Mouse (Mus musculus): ENCODE measurements around the gene Zbtb20. TPM values are rescaled to one million over a fixed set of nuclear protein-coding genes. Genes with fewer than 3 reads are reported as not detected.

The Zbtb20 gene
- polyA plus RNA-seq, 1 experiment: 14.7 TPM

DNA sequence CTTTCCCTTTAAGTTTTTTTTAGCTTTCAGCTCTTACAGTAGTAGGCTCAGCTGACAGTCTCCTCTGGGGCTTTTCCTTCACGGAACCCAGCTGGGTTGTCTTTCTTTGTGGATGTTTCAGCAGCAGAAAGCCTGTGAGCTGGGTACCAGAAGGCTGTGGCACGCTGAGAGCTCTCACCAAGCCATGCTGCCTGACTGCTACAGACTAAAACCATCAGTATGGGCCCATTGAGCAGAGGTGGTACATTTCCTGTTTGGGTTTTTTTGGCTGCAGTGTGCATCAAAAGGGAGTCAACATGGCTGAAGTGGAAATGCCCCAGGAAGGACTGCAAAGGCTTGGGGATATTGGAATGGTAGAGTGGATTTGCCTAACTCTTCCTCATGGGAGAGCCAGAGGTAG, 724.0 kb downstream of the Zbtb20 start:
- no peak overlapping the region for H3K27ac ChIP-seq (ENCODE audit: insufficient read depth, low read depth, low read length)
- peaks cover 2% of the 10 kb centered on the region; the same call in 1 of the 2 replicates for H3K4me1 ChIP-seq (ENCODE audit: control insufficient read depth, insufficient read depth, low read length)
- H3K4me3 ChIP-seq (ENCODE audit: insufficient read depth, low read length): no peak overlapping the region
- TF ChIP-seq POLR2A (IDR thresholded peaks at IDR 0.05; ENCODE audit: borderline replicate concordance, low read depth, low read length) (no peak), CTCF (IDR thresholded peaks at IDR 0.05; ENCODE audit: low read depth, low read length) (no peak)

- Histone ChIP-seq H3K4me3 (ENCODE audit: insufficient read depth, low read length) (no peak overlapping the region), H3K27ac (ENCODE audit: insufficient read depth, low read depth, low read length) (no peak overlapping the region), H3K4me1 (ENCODE audit: control insufficient read depth, insufficient read depth, low read length) (peaks cover 2% of the 10 kb centered on the region; the same call in 1 of the 2 replicates)
- TF ChIP-seq POLR2A (IDR thresholded peaks at IDR 0.05; ENCODE audit: borderline replicate concordance, low read depth, low read length) (no peak), CTCF (IDR thresholded peaks at IDR 0.05; ENCODE audit: low read depth, low read length) (no peak)
Measured at GRCm38 (mm10) chr16:43602573-43602972, 726.9 kb downstream of the Zbtb20 start.

DNA sequence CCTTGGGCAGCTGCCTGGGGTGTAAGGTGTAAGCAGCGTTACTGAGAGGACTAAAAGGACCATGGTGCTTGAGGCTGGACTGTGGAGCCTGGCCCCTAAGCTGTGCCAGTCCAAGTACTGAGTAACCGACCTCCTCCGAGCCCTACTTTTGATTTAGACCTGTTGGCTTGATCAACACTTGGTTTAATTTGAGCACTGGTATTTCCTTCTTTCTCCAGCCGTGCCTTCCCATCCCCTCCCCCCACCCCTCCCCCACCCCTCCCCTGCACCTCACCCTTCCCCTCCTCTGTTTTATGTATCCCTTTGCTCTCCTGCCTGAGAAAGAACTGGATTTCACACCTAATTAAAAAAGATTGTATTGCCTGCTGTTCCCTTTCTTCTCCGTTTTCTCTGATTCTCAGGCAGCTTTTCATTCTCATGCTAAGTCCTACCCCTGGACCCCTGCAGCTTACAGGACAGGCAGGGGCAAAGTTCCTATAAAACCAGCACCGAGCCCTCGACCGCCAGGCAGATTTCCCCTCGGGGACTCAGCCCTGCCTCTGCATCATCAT, 728.0 kb downstream of the Zbtb20 start:
- TF ChIP-seq CTCF (IDR thresholded peaks at IDR 0.05; ENCODE audit: low read depth, low read length): no peak
- TF ChIP-seq POLR2A (IDR thresholded peaks at IDR 0.05; ENCODE audit: borderline replicate concordance, low read depth, low read length): no peak

DNA sequence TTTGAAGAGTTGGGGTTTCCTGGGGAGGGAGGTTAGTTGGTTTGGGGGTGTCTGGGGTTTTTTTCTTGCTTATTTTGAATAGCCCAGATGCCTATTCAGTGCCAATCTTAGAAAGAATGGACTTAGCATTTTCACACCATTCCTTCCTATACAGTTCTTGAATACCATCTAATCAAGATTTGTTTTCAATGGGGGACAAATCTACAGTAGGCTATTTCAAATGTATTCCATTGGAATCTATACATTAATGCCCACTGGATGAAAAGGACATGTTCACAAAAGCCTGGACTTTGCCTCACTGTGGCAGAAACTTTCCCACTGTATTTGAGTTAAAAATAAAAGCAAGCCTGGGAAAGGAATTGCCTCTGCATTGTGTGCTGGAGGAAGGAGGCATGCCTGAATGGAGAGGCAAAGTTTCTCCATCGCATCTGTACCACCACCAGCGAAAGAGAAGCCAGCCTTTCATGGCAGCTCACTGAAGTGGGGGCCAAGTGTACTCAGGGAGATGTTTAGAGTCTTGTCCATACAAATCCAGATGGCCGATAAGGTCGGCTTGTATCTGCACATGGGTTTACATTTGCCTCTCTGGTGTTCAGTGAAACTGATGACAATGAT, 728.8 kb downstream of the Zbtb20 start:
- TF ChIP-seq POLR2A (IDR thresholded peaks at IDR 0.05; ENCODE audit: borderline replicate concordance, low read depth, low read length): no peak
- no peak for TF ChIP-seq CTCF (IDR thresholded peaks at IDR 0.05; ENCODE audit: low read depth, low read length)

More for the DNA sequence above, 728.0 kb downstream of the Zbtb20 start:
- Histone ChIP-seq H3K4me3 (ENCODE audit: insufficient read depth, low read length) (no peak overlapping the region), H3K27ac (ENCODE audit: insufficient read depth, low read depth, low read length) (no peak overlapping the region), H3K4me1 (ENCODE audit: control insufficient read depth, insufficient read depth, low read length) (peaks cover 2% of the 10 kb centered on the region; the same call in 1 of the 2 replicates)

DNA sequence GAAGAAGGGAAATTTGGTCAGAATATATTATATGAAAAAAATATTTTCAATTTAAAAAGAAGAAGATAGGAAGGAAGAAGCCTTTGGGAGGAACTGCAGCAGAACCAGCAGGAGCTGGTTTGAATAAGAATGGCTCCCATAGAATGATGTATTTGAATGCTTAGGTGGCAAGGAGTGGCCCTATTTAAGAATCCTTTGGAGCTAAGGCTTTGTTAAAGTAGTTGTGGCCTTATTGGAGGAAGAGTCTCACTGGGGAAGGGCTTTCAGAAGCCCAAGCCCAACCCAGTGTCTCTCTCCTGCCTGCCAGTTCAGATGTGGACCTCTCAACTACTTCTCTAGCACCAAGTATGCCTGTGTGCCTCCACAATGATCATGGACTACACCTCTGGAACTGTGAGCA, 731.4 kb downstream of the Zbtb20 start:
- Histone ChIP-seq H3K4me1 (ENCODE audit: control insufficient read depth, insufficient read depth, low read length) (no peaks in the 10 kb centered on the region; the same call in 1 of the 2 replicates), H3K4me3 (ENCODE audit: insufficient read depth, low read length) (no peak overlapping the region), H3K27ac (ENCODE audit: insufficient read depth, low read depth, low read length) (no peak overlapping the region)
- TF ChIP-seq CTCF (IDR thresholded peaks at IDR 0.05; ENCODE audit: low read depth, low read length) (no peak), POLR2A (IDR thresholded peaks at IDR 0.05; ENCODE audit: borderline replicate concordance, low read depth, low read length) (no peak)

More for the DNA sequence above, 728.8 kb downstream of the Zbtb20 start:
- H3K4me1 ChIP-seq (ENCODE audit: control insufficient read depth, insufficient read depth, low read length): peaks cover 2% of the 10 kb centered on the region; the same call in 1 of the 2 replicates
- H3K27ac ChIP-seq (ENCODE audit: insufficient read depth, low read depth, low read length): no peak overlapping the region
- no peak overlapping the region for H3K4me3 ChIP-seq (ENCODE audit: insufficient read depth, low read length)

GRCm38 (mm10) chr16:43608066-43608465, 732.4 kb downstream of the Zbtb20 start:
- H3K4me1 ChIP-seq (ENCODE audit: control insufficient read depth, insufficient read depth, low read length): no peaks in the 10 kb centered on the region
- H3K27ac ChIP-seq (ENCODE audit: insufficient read depth, low read depth, low read length): no peak overlapping the region
- H3K4me3 ChIP-seq (ENCODE audit: insufficient read depth, low read length): no peak overlapping the region
- TF ChIP-seq POLR2A (IDR thresholded peaks at IDR 0.05; ENCODE audit: borderline replicate concordance, low read depth, low read length) (no peak), CTCF (IDR thresholded peaks at IDR 0.05; ENCODE audit: low read depth, low read length) (no peak)

DNA sequence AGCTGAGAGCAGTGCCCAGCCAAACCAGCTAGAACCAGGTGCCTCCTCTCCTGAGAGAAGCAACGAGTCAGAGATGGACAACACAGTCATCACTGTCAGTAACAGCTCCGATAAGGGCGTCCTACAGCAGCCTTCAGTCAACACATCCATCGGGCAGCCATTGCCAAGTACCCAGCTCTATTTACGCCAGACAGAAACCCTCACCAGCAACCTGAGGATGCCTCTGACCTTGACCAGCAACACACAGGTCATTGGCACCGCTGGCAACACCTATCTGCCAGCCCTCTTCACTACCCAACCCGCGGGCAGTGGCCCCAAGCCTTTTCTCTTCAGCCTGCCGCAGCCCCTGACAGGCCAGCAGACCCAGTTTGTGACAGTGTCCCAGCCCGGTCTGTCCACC, 734.7 kb downstream of the Zbtb20 start:
- TF ChIP-seq POLR2A (IDR thresholded peaks at IDR 0.05; ENCODE audit: borderline replicate concordance, low read depth, low read length): no peak
- TF ChIP-seq CTCF (IDR thresholded peaks at IDR 0.05; ENCODE audit: low read depth, low read length): no peak

GRCm38 (mm10) chr16:43616348-43616747, 740.7 kb downstream of the Zbtb20 start:
- TF ChIP-seq CTCF (IDR thresholded peaks at IDR 0.05; ENCODE audit: low read depth, low read length) (no peak), POLR2A (IDR thresholded peaks at IDR 0.05; ENCODE audit: borderline replicate concordance, low read depth, low read length) (no peak)
- H3K27ac ChIP-seq (ENCODE audit: insufficient read depth, low read depth, low read length): no peak overlapping the region
- no peaks in the 10 kb centered on the region for H3K4me1 ChIP-seq (ENCODE audit: control insufficient read depth, insufficient read depth, low read length)
- no peak overlapping the region for H3K4me3 ChIP-seq (ENCODE audit: insufficient read depth, low read length)

More for the DNA sequence above, 734.7 kb downstream of the Zbtb20 start:
- Histone ChIP-seq H3K27ac (ENCODE audit: insufficient read depth, low read depth, low read length) (no peak overlapping the region), H3K4me1 (ENCODE audit: control insufficient read depth, insufficient read depth, low read length) (no peaks in the 10 kb centered on the region), H3K4me3 (ENCODE audit: insufficient read depth, low read length) (no peak overlapping the region)

GRCm38 (mm10) chr16:43617346-43617745, 741.7 kb downstream of the Zbtb20 start:
- Histone ChIP-seq H3K4me1 (ENCODE audit: control insufficient read depth, insufficient read depth, low read length) (no peaks in the 10 kb centered on the region), H3K27ac (ENCODE audit: insufficient read depth, low read depth, low read length) (no peak overlapping the region), H3K4me3 (ENCODE audit: insufficient read depth, low read length) (no peak overlapping the region)
- TF ChIP-seq POLR2A (IDR thresholded peaks at IDR 0.05; ENCODE audit: borderline replicate concordance, low read depth, low read length): no peak
- no peak for TF ChIP-seq CTCF (IDR thresholded peaks at IDR 0.05; ENCODE audit: low read depth, low read length)

- TF ChIP-seq POLR2A (IDR thresholded peaks at IDR 0.05; ENCODE audit: borderline replicate concordance, low read depth, low read length) (no peak), CTCF (IDR thresholded peaks at IDR 0.05; ENCODE audit: low read depth, low read length) (no peak)
- Histone ChIP-seq H3K4me3 (ENCODE audit: insufficient read depth, low read length) (no peak overlapping the region), H3K4me1 (ENCODE audit: control insufficient read depth, insufficient read depth, low read length) (no peaks in the 10 kb centered on the region), H3K27ac (ENCODE audit: insufficient read depth, low read depth, low read length) (no peak overlapping the region)
Measured at GRCm38 (mm10) chr16:43618286-43618685, 742.6 kb downstream of the Zbtb20 start.

Measured in bone marrow macrophage, adult 2 months (primary cell).